Mouse (Mus musculus): Measurements from ENCODE around the gene L2hgdh. TPM values are rescaled to one million over a fixed set of nuclear protein-coding genes. Genes with fewer than 3 reads are reported as not detected.
A peak's percentile ranks its signal among the peaks of the same experiment; 100 is the strongest.

The L2hgdh gene
- total and polyA plus RNA-seq, 3 experiments: 18.3 to 31.6 TPM; not detected in 1

DNA sequence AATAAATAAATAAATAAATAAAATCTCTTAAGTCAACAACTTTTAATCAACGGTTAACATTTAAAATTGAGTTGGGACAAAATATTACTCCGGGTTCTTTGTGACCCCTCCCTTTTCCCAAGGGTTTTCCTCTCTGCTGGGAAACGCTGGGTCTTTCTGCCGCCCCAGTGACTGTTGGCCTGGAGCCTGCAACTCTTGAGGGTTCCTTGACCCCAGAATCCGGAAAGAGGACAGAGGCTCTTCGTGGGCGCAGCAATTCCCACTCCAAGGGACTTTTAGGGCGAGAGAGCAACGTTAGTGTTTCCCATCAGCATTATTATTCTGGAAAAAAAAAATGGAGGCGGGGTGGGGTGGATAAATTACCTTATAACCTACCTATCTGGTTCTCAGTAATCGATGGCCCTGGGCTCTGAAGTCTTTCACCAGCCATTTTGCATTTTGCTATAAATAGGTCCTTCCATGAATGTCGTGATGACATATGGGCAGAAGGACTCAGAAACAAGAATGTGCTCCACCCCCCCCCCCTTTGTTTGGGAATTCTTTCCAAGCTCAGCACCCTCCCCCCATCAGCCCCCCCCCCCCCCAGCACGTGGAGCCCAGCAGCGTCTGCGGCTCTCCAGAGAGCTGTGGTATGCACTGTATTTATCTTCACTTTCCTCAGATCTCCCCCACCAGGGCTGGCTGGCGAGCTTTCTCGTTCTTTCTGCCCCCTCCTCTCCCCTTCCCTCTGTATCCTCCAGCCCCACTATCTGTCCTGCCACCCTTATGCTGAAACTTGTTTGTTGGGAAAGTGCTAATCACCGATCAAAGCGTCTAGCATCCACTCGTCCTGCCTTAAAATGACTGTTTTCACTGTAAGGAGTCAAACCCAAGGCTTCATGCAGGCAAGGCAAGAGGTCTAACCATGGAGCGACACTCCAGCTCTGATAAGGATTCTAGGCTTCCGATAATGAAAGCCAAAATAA, 33.8 kb upstream of the L2hgdh start (continued):
- no peak for TF ChIP-seq KAT2A (conservative IDR thresholded peaks at IDR 0.05; ENCODE audit: low read depth, low read length)
- TF ChIP-seq MEF2A (IDR thresholded peaks at IDR 0.05; ENCODE audit: extremely low read depth, insufficient replicate concordance, low read depth, low read length, poor library complexity, severe bottlenecking): no peak
- no peak for TF ChIP-seq SMC3 (IDR thresholded peaks at IDR 0.05; ENCODE audit: low read depth, low read length)
- TF ChIP-seq MYC (IDR thresholded peaks at IDR 0.05; ENCODE audit: low read depth, low read length): peak; percentile 29; the same call in 1 of the 2 replicates
- 0 out of 2 replicates have a peak, but pooled peaks have one; percentile 13 for TF ChIP-seq ZNF384 (IDR thresholded peaks at IDR 0.05; ENCODE audit: low read depth, low read length)
- peak; percentile 54 for TF ChIP-seq MXI1 (IDR thresholded peaks at IDR 0.05; ENCODE audit: low read depth, low read length)
- 0 out of 2 replicates have a peak, but pooled peaks have one; percentile 9 for TF ChIP-seq ZC3H11A (IDR thresholded peaks at IDR 0.05; ENCODE audit: low read depth, low read length)

DNA sequence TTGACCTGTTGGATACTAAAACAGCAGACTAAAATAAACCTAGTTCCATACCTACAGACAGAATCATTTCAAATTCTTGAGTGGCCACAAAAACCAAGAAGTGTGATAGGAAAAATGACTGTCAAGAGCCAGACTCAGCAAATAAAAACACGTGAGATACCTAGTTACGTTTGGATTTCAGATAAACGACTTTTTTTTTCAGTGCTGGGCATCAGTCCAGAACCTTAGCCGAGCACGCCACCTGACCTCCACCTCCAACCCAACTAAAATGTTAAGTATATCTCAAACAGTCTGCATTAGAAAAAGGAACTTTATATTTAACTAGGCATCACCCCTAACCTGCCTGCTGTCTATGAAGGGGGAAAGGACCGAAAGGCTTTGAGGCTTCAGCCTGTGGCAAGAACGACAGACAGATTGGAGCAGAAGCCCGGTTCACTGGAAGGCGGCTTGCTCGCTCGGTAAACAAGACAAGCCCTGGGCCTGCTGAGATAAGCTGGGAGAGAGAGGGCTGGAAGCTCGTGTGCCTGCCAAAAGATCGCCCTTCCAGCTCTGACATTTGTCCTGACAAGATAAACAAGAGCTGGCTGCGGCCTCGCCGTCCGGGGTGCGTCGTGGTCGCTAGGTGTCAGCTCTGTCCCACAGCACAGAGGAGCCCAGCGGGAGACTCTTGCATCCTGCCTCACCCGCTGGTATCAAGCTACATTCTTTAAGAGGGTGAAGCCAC, 32.9 kb upstream of the L2hgdh start:
- DNase-seq (ENCODE audit: low read depth, low spot score): peak; percentile 98
- Histone ChIP-seq H3K9me3 (replicated peaks; ENCODE audit: insufficient read depth, low read length) (no peaks in the 10 kb centered on the region), H3K79me2 (ENCODE audit: control insufficient read depth, insufficient read depth, low read length, poor library complexity) (no peaks in the 10 kb centered on the region; the same call in 1 of the 2 replicates), H3K9ac (ENCODE audit: control insufficient read depth, low read depth, low read length, poor library complexity, severe bottlenecking) (no peak overlapping the region; the same call in 1 of the 2 replicates), H3K27me3 (ENCODE audit: control insufficient read depth in 1 of 2, insufficient read depth in 2 of 2, low read length in 2 of 2) (no peaks in the 10 kb centered on the region), H3K27ac (ENCODE audit: control insufficient read depth, low read depth, low read length) (peak overlapping the region; percentile 56), H3K4me1 (ENCODE audit: control insufficient read depth in 1 of 2, insufficient read depth in 2 of 2, low read length in 2 of 2) (peaks cover 7 to 20% of the 10 kb centered on the region in 2 experiments), H3K4me3 (ENCODE audit: control insufficient read depth in 1 of 2, insufficient read depth in 1 of 2, low read depth in 2 of 2, low read length in 2 of 2) (peak overlapping the region in 1 of 2 experiments; percentile 63; a peak in 2 of 4 replicates), H3K36me3 (ENCODE audit: control insufficient read depth in 1 of 2, insufficient read depth in 2 of 2, low read length in 2 of 2) (peaks cover 0 to 17% of the 10 kb centered on the region in 2 experiments; a peak in 2 of 4 replicates)
- TF ChIP-seq ELF1 (IDR thresholded peaks at IDR 0.05; ENCODE audit: low read depth, low read length) (0 out of 2 replicates have a peak, but pooled peaks have one; percentile 4), SIN3A (IDR thresholded peaks at IDR 0.05; ENCODE audit: low read length) (peak; percentile 96; the same call in 1 of the 2 replicates), POLR2AphosphoS5 (IDR thresholded peaks at IDR 0.05; ENCODE audit: borderline replicate concordance, low read depth, low read length) (no peak), JUND (IDR thresholded peaks at IDR 0.05; ENCODE audit: low read depth, low read length) (no peak), ZNF384 (IDR thresholded peaks at IDR 0.05; ENCODE audit: low read depth, low read length) (peak; percentile 94), ETS1 (IDR thresholded peaks at IDR 0.05; ENCODE audit: low read depth, low read length) (peak; percentile 89), MAFK (IDR thresholded peaks at IDR 0.05; ENCODE audit: borderline replicate concordance, low read depth, low read length) (peak; percentile 72), RCOR1 (IDR thresholded peaks at IDR 0.05; ENCODE audit: low read depth, low read length) (peak; percentile 87), MAX (IDR thresholded peaks at IDR 0.05; ENCODE audit: low read length) (peak; percentile 84), MXI1 (IDR thresholded peaks at IDR 0.05; ENCODE audit: low read depth, low read length) (peak; percentile 90), KAT2A (conservative IDR thresholded peaks at IDR 0.05; ENCODE audit: low read depth, low read length) (0 out of 2 replicates have a peak, but pooled peaks have one; percentile 7), POLR2AphosphoS2 (IDR thresholded peaks at IDR 0.05; ENCODE audit: low read length) (no peak), POLR2A (IDR thresholded peaks at IDR 0.05; ENCODE audit: control insufficient read depth in 1 of 2, insufficient read depth in 1 of 2, low read depth in 1 of 2, low read length in 2 of 2, poor library complexity in 1 of 2) (no peak), TCF12 (IDR thresholded peaks at IDR 0.05; ENCODE audit: low read depth, low read length) (peak; percentile 97), GATA1 (IDR thresholded peaks at IDR 0.05; ENCODE audit: low read depth, low read length) (peak; percentile 93), ZMIZ1 (IDR thresholded peaks at IDR 0.05; ENCODE audit: low read depth, low read length) (0 out of 2 replicates have a peak, but pooled peaks have one; percentile 50), ZC3H11A (IDR thresholded peaks at IDR 0.05; ENCODE audit: low read depth, low read length) (peak; percentile 76), TAL1 (IDR thresholded peaks at IDR 0.05; ENCODE audit: low read length) (peak; percentile 96), CTCF (IDR thresholded peaks at IDR 0.05 in 2 of 3, conservative IDR thresholded peaks at IDR 0.05 in 1 of 3; ENCODE audit: control insufficient read depth in 1 of 3, insufficient read depth in 1 of 3, low read depth in 2 of 3, low read length in 3 of 3, poor library complexity in 1 of 3, severe bottlenecking in 1 of 3) (peak; percentile 33 to 92 (median 88); a peak in 5 of 6 replicates), CHD1 (IDR thresholded peaks at IDR 0.05; ENCODE audit: low read depth, low read length) (peak; percentile 65; the same call in 1 of the 2 replicates), RAD21 (IDR thresholded peaks at IDR 0.05; ENCODE audit: low read depth, low read length) (peak; percentile 96), UBTF (IDR thresholded peaks at IDR 0.05; ENCODE audit: borderline replicate concordance, insufficient read depth, low read depth, low read length) (0 out of 2 replicates have a peak, but pooled peaks have one; percentile 79), USF2 (IDR thresholded peaks at IDR 0.05; ENCODE audit: borderline replicate concordance in 1 of 2, insufficient read depth in 1 of 2, low read depth in 1 of 2, low read length in 2 of 2) (no peak), USF1 (IDR thresholded peaks at IDR 0.05; ENCODE audit: low read depth, low read length) (peak; percentile 73), SMC3 (IDR thresholded peaks at IDR 0.05; ENCODE audit: low read depth, low read length) (peak; percentile 79), CHD2 (IDR thresholded peaks at IDR 0.05; ENCODE audit: low read length) (peak; percentile 21; the same call in 1 of the 2 replicates), HCFC1 (IDR thresholded peaks at IDR 0.05; ENCODE audit: low read depth, low read length) (peak; percentile 50; the same call in 1 of the 2 replicates)
